Mouse (Mus musculus) spleen, adult 2 months (tissue): ENCODE results near the gene Fam129b. TPM values are rescaled to one million over a fixed set of nuclear protein-coding genes. Genes with fewer than 3 reads are reported as not detected.
A peak's percentile ranks its signal among the peaks of the same experiment; 100 is the strongest.

Experiments
- DNase-seq, 2 experiments: peaks; one replicate each; pipeline versions ENCODE4 v3.0.0 to v3.0.0-alpha.2; 2012 to 2021; ENCODE audit warnings: low spot score in 2 of 2, low read depth in 1 of 2
- H3K27ac ChIP-seq: fragments of 200-500 bp; 2 replicates; pipeline ENCODE4 v1.5.1; 2012; ENCODE audit warnings: low read length, inconsistent platforms; ENCODE audit not compliant: insufficient read depth
- H3K27me3 ChIP-seq: fragments of 200-500 bp; 2 replicates; pipeline ENCODE4 v1.6.1; 2012; ENCODE audit warnings: mild to moderate bottlenecking, moderate library complexity, low read length, inconsistent platforms; ENCODE audit not compliant: control insufficient read depth, insufficient read depth
- H3K36me3 ChIP-seq: fragments of 200-500 bp; 2 replicates; pipeline ENCODE4 v1.6.1; 2012; ENCODE audit warnings: mild to moderate bottlenecking, low read length, inconsistent platforms; ENCODE audit not compliant: control insufficient read depth, insufficient read depth
- H3K4me1 ChIP-seq: fragments of 200-500 bp; 2 replicates; pipeline ENCODE4 v1.6.1; 2011; ENCODE audit warnings: inconsistent platforms; ENCODE audit not compliant: control insufficient read depth, insufficient read depth, insufficient read length
- H3K4me3 ChIP-seq: fragments of 200-500 bp; 2 replicates; pipeline ENCODE4 v1.5.1; 2011; ENCODE audit warnings: mild to moderate bottlenecking, inconsistent platforms; ENCODE audit not compliant: insufficient read depth, insufficient read length; ENCODE audit errors: extremely low read depth
- CTCF ChIP-seq: fragments of 200-500 bp; IDR thresholded peaks from 2 replicates; pipeline ENCODE4 v1.5.1; 2011; ENCODE audit warnings: mild to moderate bottlenecking, inconsistent platforms; ENCODE audit not compliant: insufficient read depth, insufficient read length, insufficient replicate concordance; ENCODE audit errors: extremely low read depth
- POLR2A ChIP-seq: fragments of 200-500 bp; IDR thresholded peaks from 2 replicates; pipeline ENCODE4 v1.6.1; 2011; ENCODE audit warnings: low read depth, low read length, inconsistent platforms
- WGBS: fragments of 180-500 bp; shearing (Covaris S2); methylation state at CpG from one replicate; pipeline ENCODE4 v1.1.7; 2018; 5-methylcytosine and 5-hydroxymethylcytosine counted together
- polyA plus RNA-seq: library from polyadenylated mRNA; depleted of rRNA; stranded (reverse); fragments of >200 nt; gene quantifications from 2 replicates; pipeline ENCODE4 v1.2.3, GENCODE M21; 2012

Fam129b gene
- polyA plus RNA-seq, 1 experiment = 11.0 TPM

GRCm38 (mm10) chr2:32923551-32924250, 47.8 kb downstream of the Fam129b start:
- H3K4me1 ChIP-seq = no peaks in the 10 kb centered on the region
- no peak for DNase-seq
- no peak overlapping the region for H3K4me3 ChIP-seq
- TF ChIP-seq CTCF (no peak), POLR2A (no peak)
- H3K27me3 ChIP-seq = no peaks in the 10 kb centered on the region
- H3K36me3 ChIP-seq = no peaks in the 10 kb centered on the region; the same call in 1 of the 2 replicates
- H3K27ac ChIP-seq = no peak overlapping the region
- 92% methylated on average over 24 of the region's 24 CpGs for WGBS

GRCm38 (mm10) chr2:32924306-32924844, 48.5 kb downstream of the Fam129b start:
- Histone ChIP-seq H3K36me3 (no peaks in the 10 kb centered on the region; the same call in 1 of the 2 replicates), H3K4me3 (no peak overlapping the region), H3K4me1 (no peaks in the 10 kb centered on the region), H3K27ac (no peak overlapping the region), H3K27me3 (no peaks in the 10 kb centered on the region)
- 81% methylated on average over 10 of the region's 10 CpGs for WGBS
- DNase-seq = no peak
- TF ChIP-seq POLR2A = no peak
- no peak for TF ChIP-seq CTCF

- 87% methylated on average over 12 of the region's 12 CpGs for WGBS
- TF ChIP-seq POLR2A = no peak
- TF ChIP-seq CTCF = no peak
- H3K4me3 ChIP-seq = no peak overlapping the region
- H3K27ac ChIP-seq = no peak overlapping the region
- H3K4me1 ChIP-seq = no peaks in the 10 kb centered on the region
- no peaks in the 10 kb centered on the region for H3K27me3 ChIP-seq
- DNase-seq = no peak
- no peaks in the 10 kb centered on the region; the same call in 1 of the 2 replicates for H3K36me3 ChIP-seq
Measured at GRCm38 (mm10) chr2:32926330-32927075, 50.6 kb downstream of the Fam129b start.

GRCm38 (mm10) chr2:32927624-32928234, 51.8 kb downstream of the Fam129b start:
- no peak for DNase-seq
- TF ChIP-seq POLR2A (no peak), CTCF (no peak)
- H3K4me3 ChIP-seq = no peak overlapping the region
- H3K4me1 ChIP-seq = no peaks in the 10 kb centered on the region
- no peaks in the 10 kb centered on the region; the same call in 1 of the 2 replicates for H3K36me3 ChIP-seq
- H3K27ac ChIP-seq = no peak overlapping the region
- no peaks in the 10 kb centered on the region for H3K27me3 ChIP-seq
- WGBS = 87% methylated on average over 15 of the region's 15 CpGs

- no peak overlapping the region for H3K27ac ChIP-seq
- 51% methylated on average over 10 of the region's 10 CpGs for WGBS
- no peaks in the 10 kb centered on the region; the same call in 1 of the 2 replicates for H3K36me3 ChIP-seq
- no peaks in the 10 kb centered on the region for H3K4me1 ChIP-seq
- no peak overlapping the region for H3K4me3 ChIP-seq
- peak in 1 of 2 experiments; percentile 43 for DNase-seq
- TF ChIP-seq POLR2A = no peak
- peak; percentile 61; the same call in 1 of the 2 replicates for TF ChIP-seq CTCF
- no peaks in the 10 kb centered on the region for H3K27me3 ChIP-seq
Measured at GRCm38 (mm10) chr2:32928235-32928946, 52.5 kb downstream of the Fam129b start.
